Mouse (Mus musculus) cerebellum, adult 2 months (tissue): Measurements from ENCODE around the gene Sertad1. TPM values are rescaled to one million over a fixed set of nuclear protein-coding genes. Genes with fewer than 3 reads are reported as not detected.
A peak's percentile ranks its signal among the peaks of the same experiment; 100 is the strongest.

Source experiments
- DNase-seq, 2 experiments: peaks; one replicate each; pipeline ENCODE4 v3.0.0; 2021
- H3K27ac ChIP-seq: fragments of 200-500 bp; 2 replicates; pipeline ENCODE4 v1.5.1; 2012; ENCODE audit warnings: low read length, control low read depth, inconsistent platforms; ENCODE audit not compliant: insufficient read depth
- H3K27me3 ChIP-seq: fragments of 200-500 bp; 2 replicates; pipeline ENCODE4 v1.6.1; 2012; ENCODE audit warnings: inconsistent platforms, mild to moderate bottlenecking, low read length, moderate library complexity; ENCODE audit not compliant: control insufficient read depth, insufficient read depth
- H3K4me1 ChIP-seq: fragments of 200-500 bp; 2 replicates; pipeline ENCODE4 v1.6.1; 2011; ENCODE audit warnings: low read length; ENCODE audit not compliant: control insufficient read depth, insufficient read depth
- H3K4me3 ChIP-seq: fragments of 200-500 bp; replicated peaks from 2 replicates; pipeline ENCODE3; 2011; ENCODE audit warnings: mild to moderate bottlenecking, low read depth, low read length, control low read depth; ENCODE audit not compliant: insufficient read depth
- CTCF ChIP-seq: fragments of 200-500 bp; IDR thresholded peaks from 2 replicates; pipeline ENCODE4 v1.5.1; 2011; ENCODE audit warnings: low read depth, mild to moderate bottlenecking, control low read depth, low read length, moderate library complexity, borderline replicate concordance; ENCODE audit not compliant: insufficient read depth
- POLR2A ChIP-seq: fragments of 200-500 bp; IDR thresholded peaks from 2 replicates; pipeline ENCODE4 v1.6.1; 2011; ENCODE audit warnings: low read length, control low read depth, borderline replicate concordance; ENCODE audit not compliant: insufficient read depth
- whole genome bisulfite sequencing: fragments of 180-500 bp; shearing (Covaris S2); methylation state at CpG from one replicate; pipeline ENCODE4 v1.1.7; 2018; 5-methylcytosine and 5-hydroxymethylcytosine counted together
- polyA plus RNA-seq: library from polyadenylated mRNA; depleted of rRNA; stranded (reverse); fragments of >200 nt; gene quantifications from 2 replicates; pipeline ENCODE4 v1.2.3, GENCODE M21; 2012; rRNA removed

Sertad1 gene
- polyA plus RNA-seq = 17.4 and 17.9 TPM in 2 replicates

- peak; percentile 100 for DNase-seq
These were observed at the start of gene Sertad1 for GRCm38 (mm10) chr7:27486770-27487697. TSS of gene Sertad1 (plus strand) at chr7:27486910.

DNA sequence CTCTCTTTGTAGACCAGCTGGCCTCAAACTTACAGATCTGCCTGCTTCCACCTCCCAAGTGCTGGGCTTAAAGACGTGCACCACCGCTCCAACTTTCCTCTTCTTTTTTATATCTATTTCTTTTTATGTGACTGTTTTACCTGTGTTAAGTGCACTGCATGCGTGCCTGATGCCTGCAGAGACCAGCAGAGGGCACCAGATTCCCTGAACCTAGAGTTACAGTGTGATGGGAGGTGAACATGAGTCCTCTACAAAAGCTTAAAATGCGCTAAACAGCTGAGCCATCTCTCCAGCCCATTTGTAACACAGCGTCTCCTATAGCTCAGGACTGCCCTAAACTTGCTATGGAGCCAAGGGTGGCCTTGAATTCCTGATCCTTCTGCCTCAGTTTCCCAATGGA, 49.2 kb upstream of the Sertad1 start:
- TF ChIP-seq CTCF (peak; percentile 69), POLR2A (no peak)
- Histone ChIP-seq H3K27ac (no peak overlapping the region), H3K4me3 (no peak overlapping the region), H3K4me1 (no peaks in the 10 kb centered on the region), H3K27me3 (no peaks in the 10 kb centered on the region)
- WGBS = 72% methylated on average over 5 of the region's 5 CpGs
- DNase-seq = peak in 1 of 2 experiments; percentile 35

More at GRCm38 (mm10) chr7:27486770-27487697, at the start of gene Sertad1:
- Histone ChIP-seq H3K27ac (peak within 1 kb of the TSS; percentile 82), H3K4me3 (peak within 1 kb of the TSS; percentile 92), H3K27me3 (no peaks in the 10 kb centered on the region), H3K4me1 (peaks cover 23% of the 10 kb centered on the region)
- WGBS = under 1% methylated on average over 80 of the region's 80 CpGs
- peak; percentile 49 for TF ChIP-seq CTCF
- TF ChIP-seq POLR2A = peak; percentile 100

GRCm38 (mm10) chr7:27440014-27440413, 46.7 kb upstream of the Sertad1 start:
- Histone ChIP-seq H3K4me1 (no peaks in the 10 kb centered on the region), H3K27me3 (no peaks in the 10 kb centered on the region), H3K4me3 (no peak overlapping the region), H3K27ac (no peak overlapping the region)
- no peak for DNase-seq
- no peak for TF ChIP-seq POLR2A
- TF ChIP-seq CTCF = no peak; the same call in 1 of the 2 replicates
- WGBS = 83% methylated on average over 4 of the region's 4 CpGs

DNA sequence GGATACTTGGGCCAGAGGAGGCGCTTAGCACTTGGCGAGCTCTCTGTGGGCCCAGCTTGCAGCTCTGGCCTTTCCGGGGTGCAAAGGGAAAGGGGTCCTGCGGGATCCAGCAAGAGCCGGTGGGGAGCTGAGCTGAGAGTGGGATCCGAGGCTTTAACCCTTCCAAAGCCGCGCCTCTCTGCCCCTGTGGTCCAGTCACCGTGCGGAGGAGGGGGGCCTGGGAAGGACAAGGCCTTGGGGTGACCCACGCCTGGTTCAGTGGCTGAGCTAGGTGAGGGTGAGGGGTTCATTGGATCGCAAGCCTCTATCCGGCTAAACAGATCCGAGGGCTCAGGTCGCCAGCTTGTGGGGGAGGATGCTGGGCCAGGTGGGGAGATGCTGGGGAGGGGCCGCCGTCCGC, 40.7 kb upstream of the Sertad1 start:
- WGBS = 2% methylated on average over 18 of the region's 18 CpGs
- peak; percentile 42 to 61 for DNase-seq
- peak overlapping the region; percentile 80 for H3K4me3 ChIP-seq
- peak; percentile 3; the same call in 1 of the 2 replicates for TF ChIP-seq POLR2A
- TF ChIP-seq CTCF = no peak
- peaks cover 5% of the 10 kb centered on the region; the same call in 1 of the 2 replicates for H3K4me1 ChIP-seq
- no peaks in the 10 kb centered on the region for H3K27me3 ChIP-seq
- peak overlapping the region; percentile 35; the same call in 1 of the 2 replicates for H3K27ac ChIP-seq

- Histone ChIP-seq H3K4me1 (peaks cover 5% of the 10 kb centered on the region; the same call in 1 of the 2 replicates), H3K27ac (peak overlapping the region; percentile 35), H3K27me3 (no peaks in the 10 kb centered on the region), H3K4me3 (peak overlapping the region; percentile 80)
- peak; percentile 71 to 73 for DNase-seq
- TF ChIP-seq CTCF = no peak
- TF ChIP-seq POLR2A = 0 out of 2 replicates have a peak, but pooled peaks have one; percentile 9
- WGBS = 7% methylated on average over 34 of the region's 53 CpGs
These were observed 39.9 kb upstream of the Sertad1 start for GRCm38 (mm10) chr7:27446521-27447418.

DNA sequence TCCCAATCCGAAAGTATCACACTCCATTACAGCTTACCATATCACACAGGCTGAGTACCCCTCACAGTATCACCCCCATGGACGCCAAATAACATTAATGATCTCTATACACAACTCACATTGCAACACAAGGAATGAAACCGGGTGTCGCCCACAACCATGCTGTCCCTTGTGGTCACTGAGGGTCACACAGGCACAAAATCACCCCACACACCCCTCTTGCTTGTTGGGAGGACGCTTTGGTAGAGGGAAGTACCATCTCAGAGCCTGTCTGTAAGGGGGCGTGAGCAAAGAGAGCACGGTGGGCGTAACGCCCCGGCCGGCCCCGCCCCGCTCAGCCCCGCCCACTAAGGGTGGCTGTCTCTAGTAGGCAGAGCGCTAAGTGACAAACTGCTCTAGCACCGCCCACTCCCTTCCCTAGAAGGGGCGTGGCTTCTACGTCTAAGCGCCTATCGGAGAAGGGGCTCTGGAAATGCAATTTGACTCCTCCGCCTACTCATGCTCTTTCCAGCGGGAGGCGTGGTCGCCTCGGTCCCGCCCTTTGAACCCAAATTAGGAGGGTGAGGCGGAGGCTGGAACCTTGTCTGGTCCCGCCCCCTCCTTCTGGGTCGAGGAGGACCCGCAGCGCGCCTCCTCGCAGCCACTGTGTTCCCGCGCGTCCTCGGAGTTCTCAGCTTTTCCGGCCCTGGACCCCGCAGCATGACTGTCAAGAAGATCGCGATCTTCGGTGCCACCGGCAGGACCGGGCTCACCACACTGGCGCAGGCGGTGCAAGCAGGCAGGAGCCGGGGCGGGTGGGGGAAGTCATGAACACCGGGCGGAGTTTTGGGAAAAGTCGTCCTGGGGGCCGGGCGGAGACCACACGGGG, 39.1 kb upstream of the Sertad1 start, which contains the start of the genes Sptbn4 and Blvrb:
Gene Sptbn4 (minus strand): TSS at position 268 of the 868 bp plus-strand sequence.
Gene Blvrb (plus strand): TSS at position 560 of the 868 bp plus-strand sequence.
- WGBS = 1% methylated on average over 54 of the region's 54 CpGs
- H3K27ac ChIP-seq = peak within 1 kb of the TSS; percentile 14
- H3K4me1 ChIP-seq = peaks cover 5% of the 10 kb centered on the region; the same call in 1 of the 2 replicates
- peak; percentile 95 to 99 for DNase-seq
- no peaks in the 10 kb centered on the region for H3K27me3 ChIP-seq
- TF ChIP-seq CTCF (peak; percentile 40; the same call in 1 of the 2 replicates), POLR2A (peak; percentile 61; the same call in 1 of the 2 replicates)
- H3K4me3 ChIP-seq = peak within 1 kb of the TSS; percentile 80
